Mouse (Mus musculus): ENCODE results near the gene Tango6.

DNA sequence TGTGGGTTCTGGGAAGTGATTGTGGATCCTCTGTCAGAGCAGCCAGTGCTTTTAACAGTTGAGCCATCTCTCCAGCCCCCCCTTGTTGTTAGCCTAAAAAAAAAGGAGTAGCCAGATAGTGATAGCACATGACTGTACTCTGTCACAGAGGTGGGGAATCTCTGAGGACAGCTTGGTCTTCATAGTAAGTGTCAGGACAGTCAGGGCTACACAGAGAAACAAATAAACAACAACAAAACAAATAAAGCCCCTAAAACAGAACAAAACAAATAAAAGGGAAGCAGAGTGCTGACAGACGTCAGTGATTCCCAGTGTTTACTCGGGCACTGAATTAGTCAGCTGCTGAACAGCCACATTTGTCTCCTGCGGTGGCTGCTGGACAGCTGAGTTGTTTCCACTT lies 70.6 kb downstream of the Tango6 start:
- TF ChIP-seq POLR2AphosphoS2 (IDR thresholded peaks at IDR 0.05; ENCODE audit: insufficient read length, low read depth) = no peak
- TF ChIP-seq POLR2A (IDR thresholded peaks at IDR 0.05; ENCODE audit: insufficient read length, low read depth) = no peak
- no peak for TF ChIP-seq REST (IDR thresholded peaks at IDR 0.05; ENCODE audit: insufficient read depth, insufficient read length)
- TF ChIP-seq USF1 (IDR thresholded peaks at IDR 0.05; ENCODE audit: low read depth) = no peak
- no peak for TF ChIP-seq E2F4 (IDR thresholded peaks at IDR 0.05; ENCODE audit: insufficient read depth)
- no peak for TF ChIP-seq TCF12 (IDR thresholded peaks at IDR 0.05; ENCODE audit: insufficient read depth, poor library complexity, severe bottlenecking)
- no peak for TF ChIP-seq MAX (IDR thresholded peaks at IDR 0.05; ENCODE audit: low read depth)
- TF ChIP-seq CEBPB (IDR thresholded peaks at IDR 0.05; ENCODE audit: insufficient read depth, poor library complexity, severe bottlenecking) = no peak
- no peak for TF ChIP-seq MYOD1 (IDR thresholded peaks at IDR 0.05; ENCODE audit: control insufficient read depth in 1 of 3, insufficient read length in 2 of 3, low read depth in 2 of 3)
- no peak for TF ChIP-seq SRF (IDR thresholded peaks at IDR 0.05; ENCODE audit: control insufficient read depth, insufficient read length, low read depth)
- no peak for TF ChIP-seq MYOG (IDR thresholded peaks at IDR 0.05; ENCODE audit: control insufficient read depth in 1 of 3, insufficient read depth in 1 of 3, insufficient read length in 2 of 3, low read depth in 2 of 3)
- TF ChIP-seq TCF3 (IDR thresholded peaks at IDR 0.05; ENCODE audit: insufficient read length, low read depth) = no peak
